Mouse (Mus musculus) intestine, embryonic 16.5 days (tissue): ENCODE measurements at regions not wholly inside any gene's neighbourhood (a gene's known extent, or its start where the extent isn't known, plus 50 kb on each side); places are given as distances from the start of the nearest gene placed in this dataset.

ENCODE experiments used
- ATAC-seq: fragments of 200-750 bp; cut with Nextera tagmentation; 2 replicates; pipeline ENCODE4 v1.8.0; 2017; ENCODE audit warnings: moderate TSS enrichment, moderate library complexity
- H3K27ac ChIP-seq: fragments of 300-500 bp; sonication (generic); 2 replicates; pipeline ENCODE4 v1.5.1; 2014; ENCODE audit warnings: mild to moderate bottlenecking, low read length
- H3K27me3 ChIP-seq: fragments of 300-500 bp; sonication (generic); replicated peaks from 2 replicates; pipeline ENCODE4 v1.6.1; 2014; ENCODE audit warnings: low read length, control low read depth, mixed read lengths; ENCODE audit not compliant: control insufficient read depth, insufficient read depth
- H3K36me3 ChIP-seq: fragments of 300-500 bp; sonication (generic); 2 replicates; pipeline ENCODE4 v1.6.1; 2014; ENCODE audit warnings: low read length, control low read depth; ENCODE audit not compliant: control insufficient read depth, insufficient read depth
- H3K4me1 ChIP-seq: fragments of 300-500 bp; sonication (generic); 2 replicates; pipeline ENCODE4 v1.6.1; 2014; ENCODE audit warnings: low read length, control low read depth, mixed read lengths; ENCODE audit not compliant: control insufficient read depth, insufficient read depth
- H3K4me2 ChIP-seq: fragments of 300-500 bp; sonication (generic); 2 replicates; pipeline ENCODE4 v1.6.1; 2014; ENCODE audit warnings: low read depth, low read length, control low read depth
- H3K4me3 ChIP-seq: fragments of 300-500 bp; sonication (generic); 2 replicates; pipeline ENCODE4 v1.5.1; 2014; ENCODE audit warnings: mild to moderate bottlenecking, low read length
- H3K9ac ChIP-seq: fragments of 300-500 bp; sonication (generic); 2 replicates; pipeline ENCODE4 v1.6.1; 2014; ENCODE audit warnings: low read depth, low read length
- H3K9me3 ChIP-seq: fragments of 300-500 bp; sonication (generic); 2 replicates; pipeline ENCODE4 v1.6.1; 2016; ENCODE audit warnings: low read length, control low read depth; ENCODE audit not compliant: control insufficient read depth
- WGBS: fragments of 180-500 bp; shearing (Covaris S2); extraction: QIAGEN DNeasy Blood & Tissue Kit; methylation state at CpG from one replicate; pipeline ENCODE4 v1.1.7; 2014; 5-methylcytosine and 5-hydroxymethylcytosine counted together

DNA sequence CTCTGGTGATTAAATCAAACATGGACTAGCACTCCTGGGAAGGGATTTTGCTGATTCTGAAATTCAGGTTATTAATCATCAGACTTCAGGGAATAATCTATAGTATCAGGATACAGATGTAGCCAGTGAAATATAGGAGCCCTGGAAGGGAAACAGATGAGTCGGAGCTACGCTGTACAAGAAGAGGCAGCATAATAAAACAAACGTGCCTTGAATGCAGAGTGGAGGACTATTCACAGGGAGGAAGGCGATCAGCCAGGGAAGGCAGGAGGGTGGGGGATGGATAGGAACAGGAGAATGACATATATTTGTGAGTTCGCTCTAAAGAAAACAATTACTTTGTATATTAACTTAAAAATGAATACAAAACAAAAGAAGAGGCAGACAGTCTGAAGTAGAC, 286.6 kb upstream of the Got2 start:
- ATAC-seq: no peak
- Histone ChIP-seq H3K9me3 (no peaks in the 10 kb centered on the region), H3K36me3 (no peaks in the 10 kb centered on the region), H3K4me3 (no peak overlapping the region), H3K9ac (no peak overlapping the region), H3K27ac (no peak overlapping the region), H3K27me3 (no peaks in the 10 kb centered on the region), H3K4me1 (no peaks in the 10 kb centered on the region), H3K4me2 (no peak overlapping the region)
- 69% methylated on average over 5 of the region's 5 CpGs for WGBS

DNA sequence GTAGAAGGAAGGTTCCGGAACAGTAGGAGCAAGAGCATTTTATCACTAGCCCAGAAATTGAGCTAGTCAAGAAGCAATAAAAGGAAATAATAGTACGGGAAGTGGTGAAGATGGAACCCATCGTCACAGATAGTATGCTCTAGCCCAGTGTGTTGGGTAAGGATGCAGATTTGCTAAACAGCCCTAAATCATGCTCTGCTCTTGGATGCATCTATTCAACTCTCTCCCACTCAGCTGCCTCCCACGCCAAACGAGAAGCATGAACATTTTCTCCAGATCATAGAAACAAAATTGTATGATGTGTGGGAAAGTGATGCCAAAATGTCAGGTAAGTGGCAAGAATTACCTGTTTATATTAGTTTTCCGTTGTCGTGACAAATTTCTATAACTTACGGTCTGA, 276.6 kb upstream of the Got2 start:
- no peak overlapping the region for H3K27ac ChIP-seq
- no peak for ATAC-seq
- H3K4me1 ChIP-seq: no peaks in the 10 kb centered on the region
- no peaks in the 10 kb centered on the region for H3K36me3 ChIP-seq
- H3K4me2 ChIP-seq: no peak overlapping the region
- no peak overlapping the region for H3K9ac ChIP-seq
- H3K27me3 ChIP-seq: no peaks in the 10 kb centered on the region
- 89% methylated on average over 8 of the region's 8 CpGs for WGBS
- H3K4me3 ChIP-seq: no peak overlapping the region
- H3K9me3 ChIP-seq: no peaks in the 10 kb centered on the region

DNA sequence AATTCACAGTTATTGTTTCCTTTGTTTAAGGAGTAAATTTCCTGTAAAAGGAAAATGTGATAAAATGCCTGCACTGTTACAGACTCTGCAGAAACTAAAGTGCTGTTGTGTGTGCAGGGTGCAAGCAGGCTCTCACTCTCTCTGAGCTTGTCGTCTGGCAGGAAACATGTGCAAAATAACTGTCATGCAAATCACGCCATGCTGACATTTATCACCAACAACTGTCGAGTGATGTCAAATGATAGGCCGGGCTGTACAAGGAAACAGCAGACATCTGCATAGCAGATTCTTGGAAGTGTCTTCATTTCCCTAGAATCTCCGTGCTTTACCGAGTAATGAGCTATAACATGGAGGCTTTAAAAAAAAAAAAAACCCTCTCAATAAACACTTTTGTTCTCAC, 271.6 kb upstream of the Got2 start:
- WGBS: 32% methylated on average over 6 of the region's 6 CpGs
- no peak for ATAC-seq

DNA sequence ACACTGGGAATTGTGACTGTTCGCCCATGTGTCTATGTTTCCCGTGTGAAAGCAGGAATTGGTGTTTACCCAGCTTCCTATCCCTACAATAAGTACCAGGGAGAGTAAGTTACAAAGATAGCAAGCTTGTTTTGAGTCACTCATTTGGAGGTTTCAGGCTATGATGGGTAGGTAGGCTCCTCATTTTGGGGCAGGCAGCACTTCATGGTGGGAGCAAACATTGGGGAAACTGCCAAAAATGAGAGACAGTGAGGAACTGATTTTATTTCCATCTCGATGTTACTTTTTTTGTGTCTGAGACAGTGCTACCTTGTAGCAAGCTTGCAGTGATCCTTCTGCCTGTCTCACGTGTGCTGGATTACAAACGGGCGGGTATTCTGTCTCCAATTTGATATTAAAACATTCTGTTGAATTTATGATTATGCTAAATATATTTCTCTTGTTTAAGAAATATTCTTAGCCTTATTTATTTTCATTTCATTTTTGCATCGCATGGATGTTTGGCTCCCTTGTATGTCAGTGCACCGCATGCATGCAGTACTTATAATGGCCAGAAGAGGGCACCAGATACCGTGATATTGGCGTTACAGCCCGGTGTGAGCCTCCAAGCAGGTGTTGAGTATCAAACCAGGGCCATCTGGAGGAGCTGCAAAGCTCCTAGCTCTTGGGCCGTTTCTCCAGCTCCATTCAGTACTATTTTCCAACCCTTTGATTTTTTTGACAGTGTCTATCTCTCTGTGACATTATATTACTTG, 264.3 kb upstream of the Got2 start:
- Histone ChIP-seq H3K27ac (no peak overlapping the region), H3K4me2 (no peak overlapping the region), H3K4me3 (no peak overlapping the region), H3K36me3 (no peaks in the 10 kb centered on the region), H3K9me3 (no peaks in the 10 kb centered on the region), H3K4me1 (no peaks in the 10 kb centered on the region), H3K9ac (no peak overlapping the region), H3K27me3 (no peaks in the 10 kb centered on the region)
- WGBS: 40% methylated on average over 12 of the region's 12 CpGs
- ATAC-seq: no peak

More for the DNA sequence above, 271.6 kb upstream of the Got2 start:
- H3K9ac ChIP-seq: no peak overlapping the region
- H3K36me3 ChIP-seq: no peaks in the 10 kb centered on the region
- H3K4me2 ChIP-seq: no peak overlapping the region
- H3K27me3 ChIP-seq: no peaks in the 10 kb centered on the region
- H3K9me3 ChIP-seq: no peaks in the 10 kb centered on the region
- H3K27ac ChIP-seq: no peak overlapping the region
- H3K4me1 ChIP-seq: no peaks in the 10 kb centered on the region
- H3K4me3 ChIP-seq: no peak overlapping the region

DNA sequence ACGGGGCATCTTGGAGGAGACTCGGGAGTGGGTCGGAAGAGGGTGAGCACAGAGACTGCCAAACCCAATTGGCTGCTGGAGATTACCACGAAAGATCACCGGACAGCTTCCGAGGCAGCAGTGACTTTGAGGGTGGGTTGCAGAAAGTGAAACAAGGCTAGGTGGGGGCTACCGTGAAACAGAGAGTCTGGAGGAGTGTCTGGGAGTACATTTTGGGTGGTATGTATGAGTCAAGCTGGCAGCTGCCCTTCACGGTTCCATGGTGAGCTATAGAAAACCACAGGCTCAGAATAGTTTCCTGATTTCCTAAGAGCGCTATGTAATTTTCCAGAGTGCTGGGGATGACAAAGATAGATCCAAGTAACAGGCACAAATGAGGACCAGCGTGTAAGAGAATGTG, 263.7 kb upstream of the Got2 start:
- no peak for ATAC-seq
- no peaks in the 10 kb centered on the region for H3K27me3 ChIP-seq
- 78% methylated on average over 10 of the region's 10 CpGs for WGBS

DNA sequence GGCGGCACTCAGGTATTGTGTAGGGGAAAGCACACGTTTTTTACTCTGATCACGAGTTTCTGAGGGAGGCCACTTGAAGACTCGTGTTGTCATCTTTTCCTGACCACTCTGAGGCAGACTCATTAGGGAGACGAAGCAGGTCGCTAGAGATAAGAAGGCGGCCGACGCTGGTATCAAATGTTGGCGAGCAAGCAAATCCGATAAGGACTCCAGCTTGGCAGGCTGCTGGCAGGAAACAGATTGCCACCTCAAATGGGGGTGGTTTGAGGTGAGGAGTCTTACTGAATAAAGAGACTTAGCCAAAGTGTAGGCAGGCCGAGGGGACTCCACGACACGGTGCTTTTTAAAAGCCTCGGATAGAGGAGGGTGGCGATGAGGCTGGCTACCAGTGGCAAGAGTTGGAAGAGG, 262.7 kb upstream of the Got2 start:
- Histone ChIP-seq H3K9me3 (no peaks in the 10 kb centered on the region), H3K4me3 (no peak overlapping the region)
- 73% methylated on average over 16 of the region's 16 CpGs for WGBS

More for the DNA sequence above, 263.7 kb upstream of the Got2 start:
- H3K36me3 ChIP-seq: no peaks in the 10 kb centered on the region
- H3K9ac ChIP-seq: no peak overlapping the region
- no peaks in the 10 kb centered on the region for H3K4me1 ChIP-seq
- H3K9me3 ChIP-seq: no peaks in the 10 kb centered on the region
- H3K27ac ChIP-seq: no peak overlapping the region
- H3K4me2 ChIP-seq: no peak overlapping the region
- H3K4me3 ChIP-seq: no peak overlapping the region

DNA sequence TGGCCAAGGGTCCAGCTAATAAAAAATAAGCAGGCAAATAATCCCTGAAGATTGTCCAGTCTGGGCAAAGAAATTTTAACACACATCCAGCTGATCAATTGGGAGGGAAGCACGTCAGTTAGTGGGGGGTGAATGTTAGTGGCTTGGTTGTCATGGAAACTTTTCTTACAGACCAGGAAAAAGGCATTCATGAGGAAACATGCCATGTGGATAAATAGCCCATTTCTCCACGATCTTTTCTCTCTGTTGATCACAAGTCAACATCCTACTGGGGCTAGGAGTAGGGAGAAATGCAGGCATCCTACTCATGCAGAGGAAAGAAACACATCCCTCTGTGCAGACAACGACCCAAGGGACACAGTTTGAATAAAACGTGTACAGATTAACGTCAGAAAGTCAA, 243.8 kb upstream of the Got2 start:
- Histone ChIP-seq H3K4me1 (no peaks in the 10 kb centered on the region), H3K9ac (no peak overlapping the region), H3K4me3 (no peak overlapping the region), H3K9me3 (no peaks in the 10 kb centered on the region), H3K27me3 (no peaks in the 10 kb centered on the region), H3K36me3 (no peaks in the 10 kb centered on the region), H3K4me2 (no peak overlapping the region), H3K27ac (no peak overlapping the region)
- ATAC-seq: no peak
- 48% methylated on average over 5 of the region's 5 CpGs for WGBS

More for the DNA sequence above, 262.7 kb upstream of the Got2 start:
- Histone ChIP-seq H3K4me1 (no peaks in the 10 kb centered on the region), H3K27ac (no peak overlapping the region), H3K27me3 (no peaks in the 10 kb centered on the region), H3K9ac (no peak overlapping the region), H3K4me2 (no peak overlapping the region), H3K36me3 (no peaks in the 10 kb centered on the region)
- no peak for ATAC-seq

DNA sequence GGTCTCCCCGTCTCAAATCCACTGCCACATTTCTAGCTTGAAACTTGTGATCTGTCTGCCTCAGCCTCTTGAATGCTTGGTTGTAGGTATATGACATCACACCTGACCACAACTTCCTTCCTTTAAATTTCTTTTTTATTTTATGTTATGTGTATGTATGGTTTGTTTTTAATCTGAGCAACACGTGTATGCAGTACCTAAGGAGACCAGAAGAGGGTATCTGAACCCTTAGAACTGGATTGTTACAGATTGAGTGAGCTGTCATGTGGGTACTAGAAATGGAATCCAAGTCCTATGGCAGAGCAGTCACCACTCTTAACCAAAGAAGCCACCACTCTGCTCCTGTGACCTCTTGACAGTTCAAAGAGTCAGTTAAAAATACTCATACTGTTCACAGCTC, 240.0 kb upstream of the Got2 start:
- no peaks in the 10 kb centered on the region for H3K9me3 ChIP-seq
- WGBS: 76% methylated on average over 2 of the region's 2 CpGs
- no peak for ATAC-seq
- no peak overlapping the region for H3K4me3 ChIP-seq
- H3K4me1 ChIP-seq: no peaks in the 10 kb centered on the region
- H3K4me2 ChIP-seq: no peak overlapping the region
- H3K27me3 ChIP-seq: no peaks in the 10 kb centered on the region
- H3K27ac ChIP-seq: no peak overlapping the region
- no peaks in the 10 kb centered on the region for H3K36me3 ChIP-seq
- no peak overlapping the region for H3K9ac ChIP-seq

DNA sequence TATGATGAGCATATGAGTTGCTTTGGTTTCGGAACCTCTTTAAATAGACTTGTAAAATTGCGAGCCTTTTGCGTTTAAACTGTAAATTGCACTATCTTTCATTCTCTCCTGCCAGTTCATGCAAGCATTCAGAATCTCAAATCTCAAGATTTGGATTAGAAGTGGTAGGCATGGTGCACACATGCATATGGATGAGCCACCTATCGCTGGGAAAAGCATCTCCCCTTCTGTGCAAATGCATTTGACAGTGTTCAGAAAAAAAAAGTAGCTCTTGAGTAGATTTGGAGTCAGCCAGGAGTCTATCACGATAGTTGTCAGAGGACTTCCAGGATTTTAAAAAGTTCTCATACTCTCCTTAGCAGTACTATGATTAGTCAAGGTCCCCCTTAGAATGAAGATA, 212.5 kb upstream of the Got2 start:
- no peaks in the 10 kb centered on the region for H3K27me3 ChIP-seq
- no peak overlapping the region for H3K27ac ChIP-seq
- H3K4me2 ChIP-seq: no peak overlapping the region
- H3K36me3 ChIP-seq: no peaks in the 10 kb centered on the region
- WGBS: 79% methylated on average over 5 of the region's 5 CpGs
- H3K4me1 ChIP-seq: no peaks in the 10 kb centered on the region
- no peaks in the 10 kb centered on the region for H3K9me3 ChIP-seq
- H3K4me3 ChIP-seq: no peak overlapping the region
- no peak overlapping the region for H3K9ac ChIP-seq
- no peak for ATAC-seq

DNA sequence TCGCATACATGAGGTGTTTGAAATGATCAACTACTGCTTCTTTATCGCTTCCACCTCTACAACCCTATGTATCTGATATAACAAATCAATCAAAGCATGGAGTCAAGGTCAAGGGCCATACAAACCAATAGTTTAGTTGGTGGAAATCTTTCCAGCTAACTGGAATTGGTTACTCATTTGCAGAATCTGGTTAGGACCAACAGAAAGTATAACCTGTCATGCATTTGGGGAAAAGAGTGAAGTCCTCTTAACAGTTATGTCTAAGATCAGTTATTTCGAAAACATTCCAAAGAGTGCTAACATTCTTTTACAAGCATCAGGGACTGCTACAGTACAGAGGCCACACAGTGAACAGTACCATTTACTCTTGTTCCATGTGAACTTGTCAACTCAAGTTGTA, 204.6 kb upstream of the Got2 start:
- WGBS: 78% methylated on average over 3 of the region's 3 CpGs
- H3K4me3 ChIP-seq: no peak overlapping the region
- H3K27ac ChIP-seq: no peak overlapping the region
- no peaks in the 10 kb centered on the region for H3K4me1 ChIP-seq
- no peaks in the 10 kb centered on the region for H3K36me3 ChIP-seq
- no peaks in the 10 kb centered on the region for H3K27me3 ChIP-seq
- ATAC-seq: no peak
- no peaks in the 10 kb centered on the region for H3K9me3 ChIP-seq
- H3K4me2 ChIP-seq: no peak overlapping the region
- no peak overlapping the region for H3K9ac ChIP-seq
